Mouse (Mus musculus) urinary bladder, postnatal 10 days (tissue): ENCODE data around the gene Smad3.

Experiments used
- DNase-seq: peaks from one replicate; pipeline ENCODE4 v3.0.0; 2022; ENCODE audit warnings: low spot score

Smad3 gene

GRCm38 (mm10) chr9:63699145-63699544 is 58.6 kb downstream of the Smad3 start:
- DNase-seq, result no peak

- no peak for DNase-seq
Observed at GRCm38 (mm10) chr9:63698320-63699045, 59.3 kb downstream of the Smad3 start.

DNA sequence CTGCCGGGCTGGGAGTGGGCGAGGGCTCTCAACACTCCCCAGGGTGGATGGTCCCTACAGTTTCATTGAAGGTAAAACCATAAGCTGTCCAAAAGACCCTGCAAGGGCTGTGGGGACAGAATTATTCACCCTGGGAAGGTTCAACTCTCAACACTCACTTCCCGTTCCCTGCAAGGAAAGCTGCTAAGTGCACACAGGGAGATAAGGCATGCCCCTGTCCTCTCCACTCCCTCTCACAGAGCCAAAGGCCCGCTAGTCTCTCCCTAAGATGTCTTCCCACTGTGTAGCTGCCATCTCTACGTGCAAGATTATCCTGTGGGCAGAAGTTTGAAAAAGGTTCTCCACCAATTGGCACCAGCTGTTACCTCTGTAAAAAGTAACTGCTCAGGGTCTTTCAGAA is 60.2 kb downstream of the Smad3 start:
- no peak for DNase-seq

DNA sequence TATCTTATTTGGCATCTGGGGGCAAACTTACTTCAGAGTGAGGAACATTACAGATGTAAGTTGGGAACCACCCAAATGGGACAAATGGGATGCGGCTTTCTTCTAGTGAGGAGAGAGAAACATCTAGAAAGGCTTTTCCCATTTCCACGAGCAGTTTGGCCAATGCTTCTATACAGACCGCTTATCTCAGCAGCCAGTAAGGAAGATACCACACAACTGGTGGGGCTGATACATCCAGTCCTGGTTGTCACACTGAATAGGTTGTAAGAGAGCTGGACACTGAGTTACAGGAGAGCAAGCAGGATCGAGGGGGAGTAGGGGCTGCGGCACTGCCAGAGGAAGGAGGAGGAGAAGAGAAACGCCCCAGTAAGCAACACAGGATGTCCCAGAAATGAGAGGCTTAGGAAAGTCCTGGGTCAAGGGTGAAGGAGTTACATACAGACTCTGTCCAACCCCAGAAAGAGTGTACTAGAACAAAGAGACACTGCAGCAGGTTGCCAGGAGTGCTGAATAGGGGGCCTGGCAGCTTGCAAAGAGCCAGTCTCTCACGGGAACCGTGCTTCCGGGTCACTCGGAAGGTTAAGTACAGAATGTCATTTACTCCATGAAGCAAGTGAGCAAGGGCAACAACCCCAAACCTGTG is 61.2 kb downstream of the Smad3 start:
- no peak for DNase-seq

DNA sequence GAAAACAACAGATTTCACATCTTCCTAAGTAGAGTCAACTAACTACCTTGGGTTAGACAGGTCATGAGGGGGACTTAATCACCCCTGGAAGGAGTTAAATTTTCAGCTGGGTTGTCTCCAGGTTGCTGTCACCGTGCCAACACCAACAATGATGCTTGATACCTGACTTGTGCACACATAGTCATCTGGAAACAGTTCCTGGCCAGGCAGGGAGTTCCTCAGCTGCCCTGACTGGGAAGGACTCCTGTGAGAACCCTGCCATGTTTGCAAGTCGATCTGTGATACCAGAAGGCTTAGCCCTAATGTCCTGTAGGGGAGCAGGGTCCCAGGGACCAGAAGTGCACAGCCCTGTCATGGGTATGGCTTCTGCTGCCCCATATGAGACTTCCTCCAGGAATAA is 65.8 kb downstream of the Smad3 start:
- DNase-seq, result no peak

GRCm38 (mm10) chr9:63690511-63690910 is 67.3 kb downstream of the Smad3 start:
- DNase-seq, result no peak

DNA sequence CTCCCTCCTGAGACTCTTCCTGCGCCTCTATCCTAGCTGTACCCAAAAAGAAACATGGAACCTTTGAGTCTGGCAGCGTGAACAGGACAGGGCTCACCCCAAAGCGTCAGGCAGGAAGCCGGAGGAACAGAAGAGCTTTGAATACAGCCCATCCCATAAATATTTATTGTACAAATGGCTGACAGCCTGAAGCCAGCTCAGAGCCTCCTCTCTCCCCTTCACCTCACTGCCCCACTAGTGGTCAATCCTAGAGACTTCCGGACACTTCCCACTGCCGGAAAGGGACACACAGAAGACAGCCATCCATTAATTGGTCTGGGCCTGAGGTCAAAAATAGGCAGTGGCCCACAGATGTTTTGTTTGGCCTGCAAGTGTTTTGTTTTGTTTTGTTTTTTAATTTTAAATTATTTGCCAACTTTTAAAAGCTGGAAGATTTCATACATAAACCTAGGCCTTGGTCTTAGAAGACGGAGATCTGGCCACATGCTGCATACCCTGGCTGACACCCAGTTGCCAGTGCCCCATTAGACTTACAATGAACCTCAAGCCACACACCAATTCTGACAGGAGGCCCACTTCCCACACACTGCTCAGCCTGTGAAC is 70.3 kb downstream of the Smad3 start:
- no peak for DNase-seq

DNA sequence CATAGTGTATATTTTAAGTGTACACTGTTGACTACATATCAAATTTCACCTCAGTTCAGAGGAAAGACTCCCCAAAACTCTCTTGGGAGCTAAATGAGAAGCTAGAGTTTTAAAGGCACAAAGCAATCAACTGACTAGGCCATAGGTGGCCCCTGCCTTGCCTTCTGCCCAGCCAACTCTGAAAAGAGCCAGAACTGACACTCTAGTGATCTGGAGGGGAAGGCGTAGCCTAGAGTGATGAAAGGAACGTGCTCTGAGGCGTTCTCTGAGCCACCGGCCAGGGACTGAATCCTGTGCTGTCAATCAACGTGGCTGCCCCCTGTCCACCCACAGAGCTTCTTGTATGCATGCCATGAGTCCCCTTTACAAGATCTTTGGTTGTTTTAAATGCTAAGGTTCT is 72.4 kb downstream of the Smad3 start:
- DNase-seq, result no peak

DNA sequence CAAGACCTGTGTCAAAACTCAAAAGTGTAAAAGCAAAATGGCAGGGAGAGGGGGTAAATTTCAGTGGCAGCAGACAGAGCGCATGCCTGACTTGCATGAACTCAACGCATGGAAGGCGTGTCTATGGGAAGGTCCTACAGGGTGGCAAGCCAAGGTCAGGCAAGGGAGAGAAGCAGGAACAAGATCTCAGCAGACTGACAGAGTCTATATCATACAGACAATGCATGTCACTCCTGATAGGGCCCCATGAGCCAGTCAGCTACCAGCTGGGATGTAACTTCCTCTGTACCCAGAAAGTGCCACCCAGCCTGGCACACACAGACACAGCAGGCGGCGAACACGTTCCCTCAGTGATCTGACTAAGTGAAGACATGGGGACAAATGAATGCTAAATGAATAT is 73.5 kb downstream of the Smad3 start:
- no peak for DNase-seq

GRCm38 (mm10) chr9:63682943-63683342 is 74.9 kb downstream of the Smad3 start:
- no peak for DNase-seq

- DNase-seq, result no peak
Observed at GRCm38 (mm10) chr9:63682301-63682700, 75.5 kb downstream of the Smad3 start.

DNA sequence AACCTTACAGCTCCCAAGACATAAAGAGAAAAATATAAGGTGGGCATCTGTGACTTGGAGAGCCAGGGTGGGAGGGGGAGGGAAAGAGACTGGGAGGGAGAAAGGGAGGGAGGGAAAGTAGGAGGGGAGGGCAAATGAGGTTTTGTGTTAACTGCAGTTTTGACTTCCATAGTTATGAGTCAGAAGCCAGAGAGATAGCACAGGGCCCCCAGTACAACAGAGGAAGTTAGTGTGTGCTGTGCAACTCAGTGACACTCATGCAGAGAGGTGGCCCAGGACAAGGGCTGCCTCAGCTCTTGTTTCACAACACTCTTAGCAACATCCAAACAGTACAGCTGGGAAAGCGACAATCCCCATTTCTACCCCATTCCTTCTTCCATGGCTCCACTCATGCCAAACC is 79.7 kb downstream of the Smad3 start:
- no peak for DNase-seq

DNA sequence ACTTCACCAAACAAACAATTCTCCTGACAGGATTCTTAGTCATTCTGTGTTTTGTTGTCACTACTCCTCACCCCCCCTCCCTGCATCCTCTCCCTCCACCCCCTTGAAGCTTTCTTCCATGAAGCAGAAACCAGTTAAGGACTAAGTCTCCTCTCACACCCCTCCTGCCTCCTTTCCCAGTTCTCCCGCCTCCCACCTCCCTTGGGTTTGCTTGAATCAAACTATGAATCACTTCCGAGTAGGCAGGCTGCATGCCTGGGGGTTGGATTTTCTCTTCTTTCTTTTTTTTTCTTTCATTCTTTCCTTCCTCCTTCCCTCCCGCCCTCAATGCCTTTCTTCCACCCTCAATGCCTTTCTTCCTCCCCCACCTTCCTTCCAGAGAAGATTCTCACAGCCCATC is 80.2 kb downstream of the Smad3 start:
- DNase-seq, result no peak

GRCm38 (mm10) chr9:63674613-63675012 is 83.2 kb downstream of the Smad3 start:
- no peak for DNase-seq

- DNase-seq, result no peak
Observed at GRCm38 (mm10) chr9:63673494-63673805, 84.3 kb downstream of the Smad3 start.

- DNase-seq, result no peak
Observed at GRCm38 (mm10) chr9:63672797-63673493, 84.8 kb downstream of the Smad3 start.

GRCm38 (mm10) chr9:63669816-63670215 is 88.0 kb downstream of the Smad3 start:
- DNase-seq, result no peak

DNA sequence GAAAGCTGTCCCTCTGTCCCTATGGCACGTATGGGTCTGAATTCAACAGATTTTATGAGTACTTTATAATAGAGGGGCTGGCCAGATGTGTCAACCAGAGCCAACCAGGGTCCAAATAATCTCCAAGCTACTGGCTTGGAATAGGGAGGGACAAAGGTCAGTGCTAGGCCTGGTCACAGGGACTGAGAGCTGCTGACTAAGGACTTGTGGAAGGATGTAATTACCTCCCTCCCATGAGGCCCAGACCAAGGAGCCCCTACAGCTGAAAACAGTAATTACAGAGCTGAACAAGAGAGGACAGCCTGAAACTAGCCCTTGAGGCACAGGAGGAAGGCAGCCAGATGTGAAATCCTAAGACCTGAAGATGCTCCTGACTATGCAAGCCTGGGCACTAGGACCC is 89.2 kb downstream of the Smad3 start:
- DNase-seq, result no peak

GRCm38 (mm10) chr9:63667373-63667724 is 90.4 kb downstream of the Smad3 start:
- no peak for DNase-seq

- DNase-seq, result no peak
Observed at GRCm38 (mm10) chr9:63666612-63667372, 91.0 kb downstream of the Smad3 start.

DNA sequence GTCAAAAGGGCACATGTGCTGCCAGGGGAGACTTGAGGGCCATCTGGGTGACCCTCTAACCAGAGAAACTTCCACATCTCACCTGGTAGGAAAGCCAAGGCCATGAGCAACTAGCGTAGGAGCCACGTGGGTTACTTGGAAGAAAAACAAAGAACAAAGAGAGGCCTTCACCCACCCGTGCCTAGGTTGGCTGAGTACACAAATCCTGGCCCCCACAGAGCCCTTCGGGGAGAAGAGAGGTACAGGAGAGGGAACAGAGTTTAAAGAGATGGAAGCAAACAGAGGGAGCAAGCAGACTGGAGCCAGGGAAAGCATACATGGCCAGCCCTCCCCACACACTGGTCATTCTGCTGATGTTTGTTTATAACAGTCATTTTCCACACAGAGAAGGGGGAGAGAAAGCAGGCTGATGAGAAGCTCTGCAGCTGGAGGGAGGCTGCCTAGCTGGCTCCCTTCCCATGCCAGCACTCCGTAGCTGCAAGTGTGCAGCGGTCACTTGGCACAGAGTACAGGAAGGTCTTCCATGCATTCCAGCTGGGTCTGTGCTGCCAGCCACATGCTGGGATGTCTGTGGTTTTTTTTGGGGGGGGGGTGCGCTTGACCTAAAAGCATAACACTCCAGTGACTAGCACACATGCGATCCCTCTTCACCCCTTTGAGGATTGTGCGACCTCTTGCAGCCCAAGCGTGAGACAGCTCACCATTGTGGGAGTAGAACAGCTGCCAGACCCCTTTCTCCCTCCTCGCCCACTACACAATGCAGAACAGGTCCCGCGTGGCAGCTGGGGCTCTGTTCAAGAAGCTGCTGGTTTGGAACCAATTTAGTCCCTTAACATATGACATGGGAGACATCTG is 92.8 kb downstream of the Smad3 start:
- no peak for DNase-seq
